Mouse (Mus musculus) activated CD4-positive, CD25-positive, alpha-beta regulatory T cell, adult 4 months (primary cell): ENCODE results near the gene Efnb2. TPM values are rescaled to one million over a fixed set of nuclear protein-coding genes. Genes with fewer than 3 reads are reported as not detected.

Experiments
- ATAC-seq: one replicate; pipeline ENCODE4 v1.8.0; 2017
- polyA plus RNA-seq, 2 experiments: library from polyadenylated mRNA; unstranded; fragments of 100-300 nt; shearing (Covaris generic); gene quantifications; one replicate each; pipeline ENCODE4 v1.2.1; 2017

The Efnb2 gene
- polyA plus RNA-seq, 2 experiments from 2014 or later: 0.07 TPM; not detected in 1

DNA sequence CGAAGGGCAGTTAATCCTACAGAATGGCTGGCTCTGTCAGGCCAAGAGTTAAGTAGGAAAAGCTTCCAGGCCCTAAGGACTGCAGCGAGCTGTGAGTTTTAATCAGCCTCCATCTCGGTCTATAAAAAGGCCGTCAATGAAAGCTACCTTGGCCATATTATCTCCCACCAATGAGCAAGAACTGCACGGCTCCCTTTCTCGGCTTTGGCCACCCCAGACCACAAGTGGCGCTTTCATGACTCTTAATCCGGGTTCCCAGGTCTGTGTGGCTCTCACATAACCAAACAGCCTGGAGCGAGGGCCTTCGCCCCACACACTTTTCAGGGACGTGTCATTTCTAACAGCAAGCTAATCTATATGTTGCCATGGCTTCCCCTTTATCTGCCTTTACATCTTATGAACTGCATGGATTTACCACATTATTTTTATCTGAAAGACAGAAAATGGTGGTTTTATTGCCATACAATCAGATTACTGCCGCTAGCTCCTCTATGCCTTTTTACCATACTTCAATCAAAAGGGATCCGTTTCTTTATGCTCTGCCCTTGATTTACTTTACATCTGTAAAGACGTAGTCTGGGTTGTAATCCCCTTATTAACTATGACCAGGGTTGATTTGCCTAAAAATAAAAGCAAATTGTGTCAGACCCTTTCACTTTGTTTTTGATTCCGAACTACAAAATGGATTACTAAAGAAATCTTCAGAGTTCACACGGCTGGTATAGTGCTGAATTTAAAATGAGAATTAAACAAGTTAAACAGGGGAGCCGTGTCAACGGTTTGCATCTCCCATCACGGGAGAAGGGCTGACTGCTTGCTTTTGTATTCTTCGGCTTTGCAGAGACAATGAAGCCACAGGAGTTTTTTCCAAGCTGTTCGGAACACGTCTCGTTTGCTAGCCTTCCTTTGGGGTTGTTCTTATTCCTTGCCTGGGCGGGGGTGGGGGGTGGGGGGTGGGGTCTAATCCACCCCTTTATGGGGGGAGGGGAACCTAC is 5.4 kb downstream of the Efnb2 start:
- ATAC-seq: no peak

DNA sequence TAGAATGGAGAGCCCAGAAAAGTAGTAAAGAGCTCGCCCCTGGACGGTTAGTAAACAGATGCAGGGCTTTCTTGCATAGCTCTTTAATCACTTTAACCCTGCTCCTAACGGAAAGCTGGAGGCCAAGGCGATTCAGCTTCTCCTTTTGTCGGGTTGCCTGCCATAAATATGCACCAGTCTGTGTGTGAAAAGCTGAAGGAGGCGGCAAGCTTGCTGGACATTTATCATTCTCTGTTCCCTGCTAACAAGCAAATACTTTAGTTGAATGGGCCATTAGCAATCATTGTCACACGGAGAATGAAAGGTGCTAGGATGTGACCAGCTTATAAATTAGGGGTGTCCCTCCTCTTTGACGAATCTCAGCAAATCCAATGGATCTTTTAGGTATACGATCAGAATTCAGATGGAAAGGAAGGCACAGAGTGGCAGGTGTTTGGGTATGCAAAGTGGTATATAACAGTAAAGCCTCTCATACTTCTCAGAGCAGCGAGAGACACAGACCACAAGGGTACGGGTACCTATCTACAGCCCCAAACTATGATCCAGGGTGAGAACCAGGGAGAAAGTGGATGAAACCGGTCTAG is 7.0 kb downstream of the Efnb2 start:
- no peak for ATAC-seq

DNA sequence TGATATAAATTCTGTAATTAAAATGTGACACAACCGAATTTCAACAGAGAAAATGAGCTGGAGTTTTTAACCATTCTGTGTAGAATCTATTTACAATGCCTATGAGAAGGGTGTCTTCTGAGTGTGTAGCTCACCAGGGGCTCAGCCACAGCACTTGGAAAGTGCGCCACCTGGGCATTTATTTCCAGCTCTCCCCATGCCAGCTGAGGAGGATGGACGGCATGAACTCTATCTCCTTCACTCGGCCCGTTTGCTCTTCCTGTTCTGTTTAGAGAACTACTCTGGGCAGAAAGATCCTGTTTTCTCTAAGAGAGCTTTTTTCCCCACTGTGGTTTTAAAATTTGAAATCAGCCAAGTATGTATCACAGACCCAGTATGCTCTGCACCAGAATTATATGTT is 7.7 kb downstream of the Efnb2 start:
- no peak for ATAC-seq

DNA sequence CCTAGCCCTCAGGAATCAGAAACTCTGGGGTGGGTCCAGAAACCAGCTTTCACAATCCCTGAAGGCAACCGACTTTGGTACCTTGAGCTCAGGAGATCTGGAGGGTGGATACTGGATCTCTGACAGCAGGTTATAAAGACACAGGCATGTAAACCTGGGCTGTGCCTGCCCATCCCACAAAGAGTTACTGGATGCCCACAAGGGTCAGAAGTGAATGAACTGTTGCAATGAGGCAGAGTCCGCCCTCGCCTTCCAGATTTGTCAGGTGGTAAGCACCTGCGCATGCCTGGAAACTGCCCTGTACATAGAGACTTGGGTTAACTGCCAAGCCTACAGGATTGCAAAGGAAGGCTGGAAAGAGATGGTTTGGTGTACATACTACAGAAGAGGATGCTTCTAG is 8.7 kb downstream of the Efnb2 start:
- no peak for ATAC-seq

DNA sequence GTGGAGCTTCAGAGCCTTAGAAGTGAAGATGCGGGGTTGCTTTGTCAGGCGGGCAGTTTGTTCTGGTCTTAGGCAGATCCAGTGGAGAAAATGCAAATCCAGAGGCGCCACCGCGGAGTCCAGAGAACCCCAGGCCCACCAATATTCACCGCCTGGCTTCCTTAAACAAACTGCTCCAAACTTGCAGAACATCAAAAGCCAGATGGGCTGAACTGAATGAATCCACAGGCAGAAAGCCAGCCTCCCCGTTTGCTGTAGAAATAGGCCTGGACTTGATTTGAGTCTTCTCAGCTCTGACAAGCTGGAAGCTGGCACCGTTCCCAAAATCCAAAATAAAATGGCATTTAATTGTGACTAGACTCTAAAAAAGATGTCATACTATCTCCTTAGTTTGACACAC is 11.1 kb downstream of the Efnb2 start:
- no peak for ATAC-seq

DNA sequence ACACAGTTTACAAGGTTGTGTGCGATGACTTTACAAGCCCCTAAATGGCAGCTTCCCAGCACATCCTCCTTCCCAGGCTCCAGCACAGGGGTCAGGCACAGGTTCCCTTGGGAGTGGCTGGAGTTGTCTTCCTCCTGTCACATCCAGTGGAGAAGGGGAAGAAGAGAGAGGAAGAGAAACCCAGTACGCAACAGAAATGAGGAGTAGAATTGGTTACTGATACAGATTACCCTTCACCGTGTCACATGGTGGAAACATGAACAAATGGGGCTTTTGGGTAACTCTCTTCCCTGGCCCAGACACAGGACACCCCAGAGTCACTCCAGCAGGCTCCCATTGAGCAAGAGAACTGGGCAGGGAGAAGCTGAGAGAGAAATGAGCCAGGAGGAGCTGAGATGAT is 11.5 kb downstream of the Efnb2 start:
- no peak for ATAC-seq

DNA sequence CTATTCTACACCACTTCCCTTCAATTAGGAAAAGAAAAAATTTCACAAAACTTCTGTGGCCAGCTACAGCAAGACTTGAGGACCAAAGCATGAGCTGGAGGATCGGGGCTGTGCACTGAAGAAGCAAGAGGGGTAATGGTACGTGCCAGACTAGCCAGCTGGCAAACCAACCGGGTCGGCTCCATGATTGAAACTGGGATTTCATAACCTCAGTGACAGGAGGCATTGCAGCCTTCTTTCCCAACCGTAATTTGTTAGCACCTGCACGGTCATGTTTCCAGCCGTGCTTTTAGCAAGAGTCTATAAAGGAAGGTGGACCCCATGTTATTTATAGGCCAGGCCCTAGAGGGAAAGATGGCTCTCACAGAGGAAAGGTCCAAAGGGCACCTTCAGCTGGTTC is 12.4 kb downstream of the Efnb2 start:
- no peak for ATAC-seq

DNA sequence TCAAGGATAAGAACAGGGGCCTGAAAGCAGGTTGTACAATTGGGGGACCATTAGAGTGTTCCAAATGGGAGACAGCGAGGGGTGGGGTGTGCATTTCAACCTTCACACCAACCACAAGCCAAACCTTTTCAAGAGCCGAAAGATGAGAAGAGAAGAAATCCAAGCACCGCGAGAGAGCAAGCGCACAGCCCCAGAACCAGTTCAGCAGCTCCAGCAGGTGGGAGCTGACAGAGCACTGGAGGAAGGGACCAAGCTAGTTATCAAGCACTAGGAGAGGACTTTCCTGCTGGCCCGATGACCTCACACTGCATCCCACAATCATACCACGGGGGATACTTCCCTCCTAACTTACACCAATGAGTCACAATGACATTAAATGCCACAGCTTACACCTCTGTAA is 13.2 kb downstream of the Efnb2 start:
- ATAC-seq: no peak

DNA sequence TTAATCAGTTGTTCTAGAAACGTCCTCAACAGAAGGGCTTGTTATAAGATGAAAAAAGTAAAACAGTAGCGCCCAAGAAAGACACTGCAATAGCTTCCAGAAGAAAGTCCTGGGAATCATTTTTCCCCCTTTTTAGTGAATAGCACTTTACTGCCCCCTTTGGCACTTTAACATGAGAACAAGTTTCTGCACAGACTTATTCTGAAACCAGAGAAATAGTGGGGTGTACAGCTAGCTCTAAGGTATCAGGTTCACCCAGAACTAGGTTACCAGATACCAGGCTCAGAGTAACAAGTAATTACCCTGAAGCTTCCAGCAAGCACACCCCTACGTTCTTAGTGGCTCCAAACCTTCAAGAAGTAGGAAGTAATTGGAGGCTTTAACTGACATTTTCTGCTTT is 13.7 kb downstream of the Efnb2 start:
- ATAC-seq: no peak

DNA sequence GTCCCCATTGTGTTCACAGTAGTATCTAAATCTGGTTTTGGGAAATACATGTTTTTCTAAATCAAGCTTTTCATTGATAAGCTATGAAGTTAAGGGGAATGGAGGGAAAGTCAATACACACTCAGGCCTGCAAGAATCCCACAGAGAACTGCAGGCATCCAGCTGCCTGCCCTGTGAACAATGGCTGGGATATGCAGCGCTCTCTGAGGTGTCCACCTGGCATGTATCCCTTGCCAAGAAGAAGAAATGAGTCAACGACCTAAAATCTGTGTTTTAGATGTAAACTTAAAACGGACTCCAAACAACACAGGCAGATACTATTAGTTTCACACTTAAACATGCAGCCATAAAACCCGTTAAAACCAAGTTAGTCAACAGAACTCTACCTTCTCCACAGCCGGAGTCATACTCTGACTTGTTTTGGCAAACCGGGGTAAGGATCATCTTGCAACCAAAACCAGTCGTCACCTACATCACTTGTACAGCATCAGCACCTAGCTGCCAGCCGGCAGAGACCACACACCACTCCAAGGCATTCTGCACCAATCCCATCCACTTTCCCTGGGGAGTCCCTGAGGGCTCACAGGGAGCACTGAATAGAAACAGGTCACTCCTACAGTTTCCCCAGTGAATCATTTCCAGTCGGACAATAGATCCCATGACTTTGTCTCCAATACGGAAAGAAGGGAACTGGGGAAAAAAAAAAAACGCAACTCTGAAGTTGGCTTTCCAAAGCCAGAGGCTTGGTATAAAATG is 16.7 kb downstream of the Efnb2 start:
- ATAC-seq: no peak

DNA sequence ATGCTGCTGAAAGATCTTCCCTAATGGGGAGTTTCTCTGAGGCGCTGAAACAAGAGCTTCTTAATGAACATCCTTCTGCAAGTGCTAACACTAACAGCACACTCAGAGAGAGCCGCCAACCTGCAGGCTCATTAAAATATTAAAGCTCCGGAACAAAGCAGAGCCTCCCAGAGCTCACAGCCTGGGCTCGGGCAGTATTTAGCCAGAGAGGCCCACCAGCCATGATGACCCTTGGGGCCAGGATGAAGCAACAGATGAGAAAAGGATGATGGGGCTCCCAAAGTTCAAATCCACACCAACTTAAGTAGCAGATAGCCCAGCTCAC is 20.8 kb downstream of the Efnb2 start:
- ATAC-seq: no peak

DNA sequence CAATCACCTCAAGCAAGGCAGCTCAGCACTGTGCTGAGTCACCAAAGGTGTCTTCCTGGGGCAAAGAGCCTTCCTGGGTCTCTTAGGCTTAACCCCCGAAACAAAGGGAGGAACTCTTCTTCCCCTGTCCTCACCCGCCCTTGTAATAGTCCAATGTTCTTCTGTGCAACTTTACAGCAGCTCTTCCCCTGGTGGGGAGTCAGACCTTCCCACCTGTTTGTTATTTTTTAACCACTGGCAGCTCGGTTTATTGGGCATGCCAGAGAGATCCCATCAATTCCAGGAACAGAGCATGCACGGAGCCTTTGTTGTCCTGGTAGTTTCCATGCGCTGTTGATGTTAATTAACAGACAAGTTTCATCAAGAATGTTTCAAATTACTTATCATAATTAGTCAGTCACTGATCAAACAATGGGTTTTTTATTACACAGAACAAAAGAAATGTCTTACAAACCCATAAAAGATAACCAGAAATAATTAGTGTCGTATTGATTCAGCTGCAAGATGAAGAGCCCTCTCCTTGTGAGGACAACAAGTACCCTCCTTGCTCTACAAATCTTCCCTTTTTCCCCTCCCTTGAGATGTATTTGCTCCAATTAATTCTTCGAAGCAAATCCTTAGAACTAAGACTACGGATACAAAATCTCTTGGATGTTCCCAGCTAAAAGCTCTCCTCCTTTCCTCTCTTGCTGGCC is 21.3 kb downstream of the Efnb2 start:
- ATAC-seq: no peak

DNA sequence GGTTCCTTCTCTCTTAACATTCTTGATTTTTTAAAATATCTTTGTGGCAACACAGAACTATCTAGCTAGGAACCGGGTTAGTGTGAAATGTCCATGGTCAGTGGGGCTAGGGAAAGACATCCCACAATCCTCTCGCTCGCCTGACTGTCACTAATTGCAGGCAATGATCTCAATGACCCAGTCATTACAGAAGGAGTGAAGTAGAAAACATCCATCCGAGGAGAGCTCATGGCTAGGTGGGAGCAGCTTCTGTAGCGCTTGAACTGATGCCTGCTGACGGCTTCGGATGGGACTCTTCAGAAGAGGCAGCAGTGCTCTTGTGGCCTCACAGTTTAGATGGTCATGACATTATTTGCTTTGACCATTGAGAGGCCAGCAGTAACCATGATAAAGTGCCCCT is 29.6 kb downstream of the Efnb2 start:
- ATAC-seq: no peak

DNA sequence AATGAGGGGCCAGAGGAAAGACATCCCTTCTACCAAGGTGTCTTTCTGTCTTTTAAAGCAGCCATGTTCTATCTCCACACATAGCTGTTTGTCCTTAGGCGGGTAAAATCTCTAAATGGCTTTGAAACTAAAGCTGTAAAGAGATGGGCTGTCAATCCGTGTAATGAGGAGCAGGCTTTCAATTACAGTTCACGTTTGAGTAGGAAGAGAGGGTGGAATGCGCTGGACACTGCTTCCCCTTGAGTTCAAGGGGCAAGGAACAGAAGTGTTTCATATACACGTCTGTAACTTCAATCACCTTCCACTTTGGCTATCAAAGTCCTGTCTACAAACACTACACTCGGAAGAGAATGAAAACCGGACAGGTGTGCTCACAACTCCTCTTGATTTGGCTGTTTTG is 37.0 kb downstream of the Efnb2 start:
- no peak for ATAC-seq

DNA sequence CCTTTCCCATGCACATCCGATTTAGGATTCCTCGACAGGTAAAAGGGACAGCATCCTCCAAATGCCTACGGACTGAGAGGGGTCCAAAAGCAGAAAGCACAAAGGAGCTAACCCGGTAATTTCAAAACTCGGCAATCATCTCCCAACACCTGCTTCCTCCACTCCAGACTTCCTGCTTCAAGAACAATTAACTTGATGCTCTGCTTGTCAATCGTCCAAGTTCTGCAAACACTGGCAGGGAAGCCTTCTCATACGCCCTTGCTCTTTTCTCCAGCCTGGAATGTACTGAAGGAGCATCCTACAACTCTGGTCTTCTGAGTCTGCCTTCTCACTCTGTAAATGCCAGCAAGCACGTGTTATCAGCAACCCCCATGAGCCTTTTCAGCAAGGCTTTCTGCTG is 37.6 kb downstream of the Efnb2 start:
- ATAC-seq: no peak

DNA sequence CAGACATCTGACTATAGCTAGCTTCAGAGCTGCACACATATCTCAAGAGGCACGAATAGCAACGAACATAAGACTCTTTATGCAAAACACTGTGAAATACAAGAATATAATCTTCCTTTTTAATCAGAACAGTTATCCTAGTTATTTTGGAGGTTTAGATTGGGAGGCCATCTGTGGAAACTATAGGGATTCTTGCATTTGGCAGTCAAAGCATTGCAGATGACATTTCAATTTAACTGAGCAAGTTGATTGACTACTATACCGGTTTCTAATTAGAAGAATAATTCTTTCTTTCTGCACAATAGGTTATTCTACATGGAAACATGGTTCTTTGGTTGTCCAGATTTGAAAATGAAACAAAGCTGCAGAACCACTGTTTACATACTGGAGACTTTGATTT is 38.6 kb downstream of the Efnb2 start:
- no peak for ATAC-seq

DNA sequence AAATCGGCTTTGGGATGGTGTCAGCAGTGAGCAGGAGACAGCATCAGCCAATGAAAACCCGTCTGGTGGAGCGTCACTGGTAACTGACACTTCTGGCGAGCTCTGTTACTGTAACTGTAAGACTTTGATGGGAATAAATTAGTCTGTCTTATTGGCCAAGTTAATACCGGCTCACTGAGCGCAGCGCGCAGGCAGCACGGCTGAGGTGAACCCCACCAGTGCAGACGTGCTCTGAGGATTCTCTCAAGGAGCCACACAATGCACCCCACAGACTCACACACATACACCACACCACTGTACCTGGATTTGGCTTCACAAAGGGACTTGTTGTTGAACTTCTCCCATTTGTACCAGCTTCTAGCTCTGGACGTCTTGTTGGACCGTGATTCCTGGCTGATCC is 39.0 kb downstream of the Efnb2 start:
- no peak for ATAC-seq

DNA sequence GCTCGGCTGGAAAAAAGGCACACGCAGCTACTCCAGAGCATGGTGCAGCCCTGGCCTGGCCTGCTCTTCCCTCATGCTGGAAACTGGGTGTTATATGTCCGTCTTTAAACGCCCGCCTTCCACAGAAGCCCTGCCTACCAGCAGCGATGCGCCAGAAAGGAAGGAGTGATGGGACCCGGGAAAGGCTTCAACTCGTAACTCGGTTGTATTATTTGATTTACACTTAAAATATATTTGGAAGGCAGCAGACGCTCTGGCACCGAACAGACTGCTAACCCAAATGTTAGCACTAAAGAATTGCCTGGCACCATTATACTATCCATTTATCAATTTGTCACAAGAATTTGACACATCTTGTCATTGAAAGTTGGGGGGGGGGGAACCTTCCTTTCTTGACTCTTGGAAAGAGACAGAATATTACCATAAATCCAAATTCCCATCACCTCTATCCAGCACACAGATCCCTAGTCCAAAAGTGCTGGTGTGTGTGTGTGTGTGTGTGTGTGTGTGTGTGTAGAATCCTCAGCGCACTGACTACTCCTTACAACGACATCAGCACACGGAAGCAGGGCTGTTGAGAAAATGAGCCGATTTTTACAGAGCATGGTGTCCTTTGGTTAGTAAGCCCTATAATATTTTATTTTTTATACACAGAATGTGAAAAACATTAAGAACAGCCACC is 39.7 kb downstream of the Efnb2 start:
- ATAC-seq: no peak

DNA sequence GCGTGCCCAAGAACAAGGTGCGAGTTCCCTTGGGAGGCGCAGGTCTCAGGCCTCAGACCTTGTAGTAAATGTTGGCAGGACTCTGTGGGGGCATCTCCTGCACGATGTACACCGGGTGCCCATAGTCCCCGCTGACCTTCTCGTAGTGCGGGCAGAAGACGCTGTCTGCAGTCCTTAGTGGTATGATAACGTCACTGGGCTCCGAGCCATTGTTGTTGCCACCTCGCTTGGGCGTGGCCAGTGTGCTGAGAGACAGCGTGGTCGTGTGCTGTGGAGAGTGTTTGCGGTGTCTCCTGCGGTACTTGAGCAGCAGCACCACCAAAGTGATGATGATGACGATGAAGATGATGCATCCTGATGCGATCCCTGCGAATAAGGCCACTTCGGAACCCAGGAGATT is 40.5 kb downstream of the Efnb2 start:
- ATAC-seq: no peak

DNA sequence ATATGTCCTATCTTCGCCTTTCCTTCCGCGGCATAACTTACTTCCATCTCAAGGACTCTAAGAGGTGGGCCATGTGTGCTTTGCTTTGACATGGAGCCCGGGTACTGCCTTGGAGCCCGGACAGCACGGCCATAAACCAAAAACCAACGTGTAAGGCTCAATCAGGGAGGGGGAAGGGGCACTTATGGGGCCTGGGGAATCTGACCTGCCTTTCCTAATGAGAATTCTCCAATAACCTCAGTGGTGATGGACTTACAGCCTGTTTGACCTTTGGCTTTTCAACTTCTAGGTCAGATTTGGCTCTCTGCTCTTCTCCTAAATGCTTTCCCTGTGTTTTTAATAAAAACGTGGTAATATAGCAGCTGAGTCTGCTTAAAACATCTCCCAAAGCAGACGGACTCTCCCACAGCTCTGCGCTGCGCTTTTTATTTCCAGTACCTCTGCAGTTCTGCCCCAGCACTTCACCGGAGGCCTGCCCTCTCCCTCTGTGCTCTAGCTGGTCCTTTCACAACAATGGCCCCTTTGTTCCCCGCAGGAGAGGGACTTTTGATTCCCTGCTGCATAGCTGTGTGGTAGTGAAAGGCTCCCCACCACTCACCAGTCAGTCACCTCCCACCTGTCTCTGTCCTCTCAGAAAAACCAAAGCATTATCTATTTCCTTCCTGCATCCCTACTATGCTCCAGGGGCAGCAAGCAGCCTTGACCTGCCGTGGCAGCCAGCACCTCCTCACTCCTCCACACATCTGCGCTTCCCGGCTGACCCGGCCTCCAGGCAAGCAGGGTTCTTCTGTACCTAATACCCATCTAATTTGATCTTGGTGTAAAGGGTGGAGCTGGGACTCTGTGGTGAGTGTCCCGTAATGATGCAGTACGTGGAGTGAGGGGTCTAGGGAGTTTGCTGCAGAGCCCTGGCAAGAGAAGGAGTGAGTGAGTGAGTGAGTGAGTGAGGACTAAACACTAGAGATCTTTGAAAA is 41.5 kb downstream of the Efnb2 start:
- no peak for ATAC-seq

DNA sequence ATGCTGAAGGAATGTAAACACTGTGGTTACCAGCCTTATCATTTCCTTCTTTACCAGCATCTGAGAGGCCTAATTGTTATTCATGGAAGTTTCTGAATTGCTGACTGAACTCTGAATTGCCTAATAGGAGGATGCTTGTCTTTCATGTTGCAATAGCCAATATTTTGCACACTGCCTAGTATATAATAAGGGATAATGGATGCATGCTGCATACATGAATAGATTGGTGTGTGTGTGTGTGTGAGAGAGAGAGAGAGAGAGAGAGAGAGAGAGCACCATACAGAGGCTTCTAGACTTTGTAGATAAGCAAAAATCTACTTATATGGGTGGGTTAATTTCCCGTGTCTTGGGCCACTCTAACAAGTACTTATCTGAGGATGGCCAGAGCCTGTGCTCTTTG is 47.2 kb downstream of the Efnb2 start:
- ATAC-seq: no peak
